Mouse (Mus musculus) olfactory bulb, adult 2 months (tissue): ENCODE data around the gene Serpina3k.

Source experiments
- CTCF ChIP-seq: fragments of 200-500 bp; IDR thresholded peaks from 2 replicates; pipeline ENCODE4 v1.5.1; 2012; ENCODE audit warnings: low read depth, mild to moderate bottlenecking, low read length, moderate library complexity; ENCODE audit not compliant: insufficient read depth
- POLR2A ChIP-seq: fragments of 200-500 bp; IDR thresholded peaks from 2 replicates; pipeline ENCODE4 v1.6.1; 2012; ENCODE audit warnings: mild to moderate bottlenecking, low read depth, low read length, moderate library complexity; ENCODE audit not compliant: insufficient read depth

- no peak for TF ChIP-seq POLR2A
- TF ChIP-seq CTCF: no peak
These were observed 32.3 kb upstream of the Serpina3k start for GRCm38 (mm10) chr12:104305991-104306390.
